Mouse (Mus musculus): ENCODE data around the gene Hist1h4d. TPM values are rescaled to one million over a fixed set of nuclear protein-coding genes. Genes with fewer than 3 reads are reported as not detected.

Hist1h4d gene
- polyA plus RNA-seq, 1 experiment: not detected

GRCm38 (mm10) chr13:23595622-23596372, 14.4 kb downstream of the Hist1h4d start:
- TF ChIP-seq CTCF (IDR thresholded peaks at IDR 0.05; ENCODE audit: insufficient read depth, low read depth, low read length) (no peak), POLR2A (IDR thresholded peaks at IDR 0.05; ENCODE audit: insufficient read depth, low read depth, low read length) (no peak)
- Histone ChIP-seq H3K27ac (ENCODE audit: insufficient read depth, low read depth, low read length) (no peak overlapping the region), H3K4me3 (ENCODE audit: insufficient read depth, low read depth, low read length) (no peak overlapping the region), H3K4me1 (ENCODE audit: control insufficient read depth, insufficient read depth, low read length) (no peaks in the 10 kb centered on the region)
- 91% methylated on average over 7 of the region's 7 CpGs for WGBS

DNA sequence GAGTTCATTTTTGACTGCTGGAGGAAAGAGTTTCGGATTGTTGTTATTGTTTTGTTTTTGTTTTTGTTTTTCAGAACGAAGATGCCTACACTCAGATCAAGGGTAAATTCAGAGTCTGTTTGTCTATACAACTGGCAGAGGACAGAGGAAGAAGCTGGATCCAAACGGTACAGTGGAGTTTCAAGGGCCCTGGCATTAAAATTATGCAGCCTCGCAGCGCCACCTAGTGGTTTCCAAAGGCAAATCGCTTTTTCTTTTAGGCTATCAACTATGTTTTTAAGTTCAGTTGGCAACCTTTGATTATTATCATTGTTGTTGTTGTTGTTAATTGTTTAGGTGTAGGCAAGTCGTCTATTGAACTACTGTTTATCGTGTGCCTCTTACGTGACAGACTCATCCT, 16.6 kb downstream of the Hist1h4d start:
- Histone ChIP-seq H3K4me1 (ENCODE audit: control insufficient read depth, insufficient read depth, low read length) (no peaks in the 10 kb centered on the region), H3K4me3 (ENCODE audit: insufficient read depth, low read depth, low read length) (no peak overlapping the region), H3K27ac (ENCODE audit: insufficient read depth, low read depth, low read length) (no peak overlapping the region)
- no peak for TF ChIP-seq POLR2A (IDR thresholded peaks at IDR 0.05; ENCODE audit: insufficient read depth, low read depth, low read length)
- 6% methylated on average over 9 of the region's 9 CpGs for WGBS

DNA sequence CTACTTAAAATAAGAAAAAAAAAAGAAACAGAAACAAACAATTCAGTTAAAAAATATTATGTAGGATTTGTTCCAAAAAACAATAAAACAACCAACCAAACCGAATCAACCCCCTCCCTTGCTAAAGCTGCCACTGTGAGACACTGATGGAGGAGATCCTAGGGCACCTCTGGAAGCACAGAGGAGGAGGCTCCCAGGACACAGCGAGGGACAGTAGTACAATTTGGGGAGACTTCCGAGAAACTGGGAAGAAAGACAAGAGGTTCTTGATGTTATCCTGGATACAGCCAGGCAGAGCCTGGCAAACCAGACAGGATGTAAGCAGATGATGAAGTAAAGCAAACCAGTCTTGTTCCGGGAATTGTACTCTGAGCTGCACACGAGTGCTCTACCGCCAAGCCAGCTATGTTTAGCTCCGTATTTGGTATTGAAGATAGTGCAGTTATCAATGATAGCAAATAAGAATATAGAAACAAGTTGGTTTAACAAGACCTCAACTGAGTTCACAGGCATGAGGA, 21.8 kb downstream of the Hist1h4d start:
- Histone ChIP-seq H3K27ac (ENCODE audit: insufficient read depth, low read depth, low read length) (no peak overlapping the region), H3K4me1 (ENCODE audit: control insufficient read depth, insufficient read depth, low read length) (no peaks in the 10 kb centered on the region), H3K4me3 (ENCODE audit: insufficient read depth, low read depth, low read length) (no peak overlapping the region)
- TF ChIP-seq CTCF (IDR thresholded peaks at IDR 0.05; ENCODE audit: insufficient read depth, low read depth, low read length): no peak
- 76% methylated on average over 7 of the region's 7 CpGs for WGBS

DNA sequence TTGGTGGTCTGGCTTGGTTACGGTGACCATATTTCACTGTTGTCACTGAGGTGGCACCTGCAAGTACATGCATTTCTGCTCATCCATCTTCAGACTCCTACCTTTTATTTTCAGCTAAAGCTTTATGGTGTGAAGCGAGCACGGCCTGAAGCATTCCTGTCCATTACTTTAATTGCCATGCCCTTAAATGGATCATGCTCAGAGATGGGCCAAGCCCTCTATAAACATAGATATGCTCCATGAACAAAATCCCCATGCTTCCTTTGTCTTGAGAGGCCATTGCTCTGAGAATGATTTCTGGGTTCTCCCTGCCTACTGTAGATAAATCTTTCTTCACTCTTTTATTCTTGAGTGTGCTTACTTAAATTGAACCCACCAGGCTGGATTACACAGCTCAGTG, 23.1 kb downstream of the Hist1h4d start:
- Histone ChIP-seq H3K4me1 (ENCODE audit: control insufficient read depth, insufficient read depth, low read length) (no peaks in the 10 kb centered on the region), H3K4me3 (ENCODE audit: insufficient read depth, low read depth, low read length) (no peak overlapping the region), H3K27ac (ENCODE audit: insufficient read depth, low read depth, low read length) (no peak overlapping the region)
- 98% methylated on average over 3 of the region's 3 CpGs for WGBS
- TF ChIP-seq POLR2A (IDR thresholded peaks at IDR 0.05; ENCODE audit: insufficient read depth, low read depth, low read length): no peak
- TF ChIP-seq CTCF (IDR thresholded peaks at IDR 0.05; ENCODE audit: insufficient read depth, low read depth, low read length): no peak

DNA sequence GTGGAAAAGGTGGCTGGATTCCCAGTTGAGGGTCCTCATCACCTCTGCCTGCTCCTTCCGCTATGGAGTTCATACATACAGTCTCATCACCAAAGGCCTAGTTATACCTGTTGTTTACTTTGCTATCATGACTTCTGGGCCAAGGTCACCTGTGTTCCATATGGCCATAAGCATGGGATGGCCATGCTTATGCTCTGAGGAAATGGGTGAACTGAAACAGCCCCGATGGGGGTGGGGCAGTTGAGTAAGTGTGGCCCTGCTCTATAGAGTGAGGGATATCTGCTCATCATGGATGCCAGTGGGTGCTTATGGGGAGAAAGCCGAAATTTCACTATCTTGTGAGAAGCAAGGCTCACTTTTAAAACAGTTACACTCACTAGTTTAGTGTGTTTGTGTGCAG, 23.7 kb downstream of the Hist1h4d start:
- Histone ChIP-seq H3K27ac (ENCODE audit: insufficient read depth, low read depth, low read length) (no peak overlapping the region), H3K4me1 (ENCODE audit: control insufficient read depth, insufficient read depth, low read length) (no peaks in the 10 kb centered on the region), H3K4me3 (ENCODE audit: insufficient read depth, low read depth, low read length) (no peak overlapping the region)
- TF ChIP-seq POLR2A (IDR thresholded peaks at IDR 0.05; ENCODE audit: insufficient read depth, low read depth, low read length): no peak
- TF ChIP-seq CTCF (IDR thresholded peaks at IDR 0.05; ENCODE audit: insufficient read depth, low read depth, low read length): no peak
- WGBS: 91% methylated on average over 3 of the region's 3 CpGs

DNA sequence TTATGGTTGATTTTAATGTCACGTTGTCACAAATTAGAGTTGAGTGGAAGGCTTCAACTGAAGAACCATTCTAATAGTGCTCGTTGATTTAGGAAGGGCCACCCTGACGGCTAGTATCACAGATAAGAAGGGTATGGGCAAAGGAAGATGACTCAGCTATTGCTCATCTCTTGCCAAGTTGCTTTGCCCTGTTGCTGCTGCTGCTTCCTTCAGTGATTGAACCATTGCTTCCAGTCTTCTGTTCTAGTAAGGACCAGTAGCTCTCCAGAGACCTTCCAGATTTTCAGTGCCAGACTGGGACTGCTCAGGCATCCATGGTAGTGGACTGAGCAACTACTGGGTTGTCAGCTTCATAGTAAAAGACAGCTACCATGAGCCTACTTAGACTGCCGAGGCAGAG, 27.8 kb downstream of the Hist1h4d start:
- WGBS: 84% methylated on average over 4 of the region's 4 CpGs
- Histone ChIP-seq H3K4me3 (ENCODE audit: insufficient read depth, low read depth, low read length) (no peak overlapping the region), H3K4me1 (ENCODE audit: control insufficient read depth, insufficient read depth, low read length) (no peaks in the 10 kb centered on the region), H3K27ac (ENCODE audit: insufficient read depth, low read depth, low read length) (no peak overlapping the region)
- no peak for TF ChIP-seq CTCF (IDR thresholded peaks at IDR 0.05; ENCODE audit: insufficient read depth, low read depth, low read length)
- TF ChIP-seq POLR2A (IDR thresholded peaks at IDR 0.05; ENCODE audit: insufficient read depth, low read depth, low read length): no peak

DNA sequence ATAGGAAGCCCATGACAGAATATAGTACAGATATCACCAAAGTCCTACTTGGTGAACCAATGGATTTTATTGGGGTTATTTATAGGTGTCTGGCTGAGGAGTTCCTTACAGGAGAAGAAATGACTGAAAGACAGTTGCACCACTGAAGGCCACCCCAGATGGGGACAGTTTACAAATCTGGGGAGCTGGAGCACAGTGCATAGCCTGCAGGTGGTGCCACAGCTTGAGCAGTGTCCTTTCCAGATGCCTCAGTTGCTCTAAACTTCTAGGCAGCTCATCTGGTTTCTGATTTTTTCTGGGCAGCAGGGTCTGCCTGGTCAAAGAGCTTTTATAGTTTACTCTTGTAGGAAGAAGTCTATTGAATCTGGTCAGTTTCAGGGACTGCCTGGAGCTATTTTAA, 28.4 kb downstream of the Hist1h4d start:
- TF ChIP-seq CTCF (IDR thresholded peaks at IDR 0.05; ENCODE audit: insufficient read depth, low read depth, low read length): no peak
- no peak for TF ChIP-seq POLR2A (IDR thresholded peaks at IDR 0.05; ENCODE audit: insufficient read depth, low read depth, low read length)

DNA sequence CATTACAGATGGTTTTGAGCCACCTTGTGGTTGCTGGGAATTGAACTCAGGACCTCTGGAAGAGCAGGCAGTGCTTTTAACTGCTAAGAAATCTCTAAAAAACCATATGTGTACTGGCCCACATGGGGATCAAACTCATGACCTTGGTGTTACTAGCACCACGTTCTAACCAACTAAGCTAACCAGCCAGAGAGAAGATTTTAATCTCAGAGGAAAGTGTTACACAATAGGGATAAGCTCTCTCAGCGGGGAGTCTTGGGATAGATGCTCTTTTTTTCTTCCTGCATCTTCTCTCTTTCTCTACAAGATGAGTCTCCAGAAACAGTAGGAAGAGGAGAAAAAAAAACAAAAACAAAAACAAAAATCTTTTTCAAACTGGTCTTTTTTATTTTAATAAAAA, 29.0 kb downstream of the Hist1h4d start:
- WGBS: 74% methylated on average over 2 of the region's 2 CpGs
- TF ChIP-seq CTCF (IDR thresholded peaks at IDR 0.05; ENCODE audit: insufficient read depth, low read depth, low read length) (no peak), POLR2A (IDR thresholded peaks at IDR 0.05; ENCODE audit: insufficient read depth, low read depth, low read length) (no peak)

More for the DNA sequence above, 28.4 kb downstream of the Hist1h4d start:
- H3K4me3 ChIP-seq (ENCODE audit: insufficient read depth, low read depth, low read length): no peak overlapping the region
- H3K27ac ChIP-seq (ENCODE audit: insufficient read depth, low read depth, low read length): no peak overlapping the region
- no peaks in the 10 kb centered on the region for H3K4me1 ChIP-seq (ENCODE audit: control insufficient read depth, insufficient read depth, low read length)

DNA sequence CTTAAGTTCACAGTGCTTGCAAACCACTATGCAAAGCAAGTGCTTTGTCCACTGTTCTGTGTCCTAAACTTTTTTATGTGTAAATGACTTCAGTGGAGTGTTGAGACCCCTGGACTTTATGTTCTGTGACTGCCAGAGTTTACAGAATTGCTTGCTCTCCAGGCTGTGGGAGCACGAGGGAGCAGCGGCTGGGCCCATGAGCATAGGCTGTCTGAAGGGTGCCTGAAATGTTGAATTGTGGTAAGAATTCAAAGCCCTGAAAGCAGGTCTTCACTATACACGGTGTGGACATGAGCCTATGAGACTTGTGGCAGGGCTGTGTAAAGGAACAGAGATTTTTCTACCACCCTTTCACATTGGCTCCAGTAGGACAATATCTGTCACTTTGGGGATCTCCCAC, 30.2 kb downstream of the Hist1h4d start:
- TF ChIP-seq POLR2A (IDR thresholded peaks at IDR 0.05; ENCODE audit: insufficient read depth, low read depth, low read length): no peak
- no peak for TF ChIP-seq CTCF (IDR thresholded peaks at IDR 0.05; ENCODE audit: insufficient read depth, low read depth, low read length)
- 82% methylated on average over 3 of the region's 3 CpGs for WGBS
- no peak overlapping the region for H3K4me3 ChIP-seq (ENCODE audit: insufficient read depth, low read depth, low read length)
- no peaks in the 10 kb centered on the region for H3K4me1 ChIP-seq (ENCODE audit: control insufficient read depth, insufficient read depth, low read length)
- no peak overlapping the region for H3K27ac ChIP-seq (ENCODE audit: insufficient read depth, low read depth, low read length)

More for the DNA sequence above, 29.0 kb downstream of the Hist1h4d start:
- Histone ChIP-seq H3K27ac (ENCODE audit: insufficient read depth, low read depth, low read length) (no peak overlapping the region), H3K4me3 (ENCODE audit: insufficient read depth, low read depth, low read length) (no peak overlapping the region), H3K4me1 (ENCODE audit: control insufficient read depth, insufficient read depth, low read length) (no peaks in the 10 kb centered on the region)

Data from olfactory bulb, adult 2 months (tissue).